Mouse (Mus musculus) lung, postnatal 10 days (tissue): ENCODE measurements at regions not wholly inside any gene's neighbourhood (a gene's known extent, or its start where the extent isn't known, plus 50 kb on each side); places are given as distances from the start of the nearest gene placed in this dataset.

Experiments used
- DNase-seq: peaks from one replicate; pipeline ENCODE4 v3.0.0; 2021

- no peak for DNase-seq
Measured at GRCm38 (mm10) chr2:46678366-46678765, 1561.2 kb upstream of the Zeb2 start.

- DNase-seq, result peak; percentile 9
Measured at GRCm38 (mm10) chr2:46669517-46670291, 1552.5 kb upstream of the Zeb2 start.

- DNase-seq, result no peak
Measured at GRCm38 (mm10) chr2:46666990-46667337, 1549.8 kb upstream of the Zeb2 start.

DNA sequence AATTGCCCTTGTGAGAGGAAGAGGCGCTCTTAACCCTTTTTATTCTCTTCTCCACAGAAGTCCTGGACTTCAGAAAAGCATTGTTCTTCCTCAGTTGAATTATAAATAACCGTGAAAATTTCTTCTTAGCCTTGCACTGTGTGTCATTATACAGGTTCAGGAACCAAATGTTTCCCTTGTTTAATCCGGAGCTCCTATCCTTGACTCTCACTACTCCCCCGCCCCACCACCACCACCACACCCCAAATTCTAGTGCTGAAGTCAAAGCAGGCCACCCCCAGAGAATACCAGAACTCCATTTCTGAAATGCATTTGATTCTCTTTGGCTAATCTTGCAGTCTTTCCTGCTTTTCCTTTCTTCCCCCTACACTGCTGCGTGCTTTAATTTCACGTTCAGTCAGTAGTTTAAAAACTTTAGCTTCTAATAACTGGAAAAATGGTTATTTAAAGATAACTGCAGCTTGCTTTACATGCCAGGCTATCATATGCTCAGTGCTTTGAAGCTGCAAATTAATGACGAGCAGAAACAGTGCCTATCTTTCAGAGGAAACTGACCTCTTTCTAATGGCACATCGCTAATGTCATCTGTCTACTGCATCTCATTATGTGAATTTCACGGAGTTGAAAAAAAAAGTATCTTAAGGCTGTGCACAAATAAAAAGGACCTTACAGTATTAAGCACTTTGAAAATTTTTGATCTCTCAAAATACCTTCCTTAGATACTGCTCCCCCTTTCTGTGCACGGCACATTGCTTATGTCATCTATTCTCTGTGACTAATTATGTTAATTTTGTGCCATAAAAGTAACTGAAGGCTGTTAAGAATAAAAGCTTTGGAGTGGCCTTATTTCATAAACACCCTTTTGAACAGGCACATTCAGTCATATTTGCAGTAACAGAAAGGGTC, 1549.1 kb upstream of the Zeb2 start:
- DNase-seq, result no peak

DNA sequence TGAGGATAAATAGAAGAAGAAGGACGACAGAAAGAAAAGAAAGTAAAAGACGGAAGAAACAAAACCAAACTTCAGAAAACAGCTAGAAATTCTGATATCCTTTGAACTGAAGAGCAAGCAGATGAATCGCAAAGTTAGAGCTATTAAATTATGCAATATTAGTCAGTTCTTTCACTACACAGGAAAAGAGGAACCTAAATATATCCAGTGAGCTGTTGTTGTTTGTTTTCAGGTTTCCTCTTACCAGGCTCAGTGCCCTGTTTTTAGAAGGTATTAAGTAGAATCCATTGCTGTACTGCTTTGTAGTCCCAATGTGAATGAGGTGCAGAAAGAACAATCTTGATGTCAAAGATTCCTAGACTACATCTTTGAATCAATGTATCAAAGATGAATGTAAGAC, 1544.7 kb upstream of the Zeb2 start:
- no peak for DNase-seq

GRCm38 (mm10) chr2:46660577-46660976, 1543.4 kb upstream of the Zeb2 start:
- DNase-seq, result no peak

DNA sequence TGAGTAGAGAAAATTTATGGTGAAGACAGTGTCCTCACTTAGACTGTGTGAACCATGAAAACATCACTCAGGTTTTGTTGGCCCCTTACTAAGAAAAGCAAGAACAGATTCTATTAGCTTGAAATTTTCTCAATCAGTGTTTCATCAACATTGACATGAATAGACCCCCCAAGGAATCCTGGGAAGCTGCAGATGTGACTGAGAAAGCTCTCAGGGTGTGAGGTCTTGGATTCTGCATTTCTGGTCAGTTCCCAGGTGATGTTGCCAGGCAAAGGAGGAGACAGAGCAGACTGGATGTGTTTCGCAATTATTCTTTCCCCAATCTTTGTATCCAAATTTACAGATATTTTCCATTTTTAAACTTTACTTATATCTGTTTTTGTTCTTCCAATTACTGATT, 1538.1 kb upstream of the Zeb2 start:
- DNase-seq, result no peak

DNA sequence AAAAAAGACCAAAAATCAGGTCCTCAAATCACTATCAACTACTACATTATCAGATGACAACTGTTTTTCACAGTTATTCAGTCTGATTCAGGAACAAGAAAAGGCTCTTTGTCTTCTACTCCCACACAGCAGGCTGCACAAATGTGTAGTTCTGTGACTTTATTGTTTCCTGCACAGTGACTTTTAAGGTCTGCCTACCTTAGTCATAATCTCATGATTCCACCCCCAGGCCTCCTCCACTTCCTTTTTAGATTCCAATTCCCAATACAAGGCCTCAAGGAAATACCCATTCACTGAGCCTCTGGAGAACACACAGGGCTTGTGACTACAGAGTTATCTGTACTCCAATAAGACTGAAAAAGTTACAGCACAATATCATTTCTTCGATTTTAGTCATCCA, 1535.4 kb upstream of the Zeb2 start:
- DNase-seq, result no peak

GRCm38 (mm10) chr2:46646366-46646765, 1529.2 kb upstream of the Zeb2 start:
- no peak for DNase-seq

- DNase-seq, result no peak
Measured at GRCm38 (mm10) chr2:46609217-46609616, 1492.0 kb upstream of the Zeb2 start.

GRCm38 (mm10) chr2:46581773-46582172, 1464.6 kb upstream of the Zeb2 start:
- DNase-seq, result peak; percentile 2

DNA sequence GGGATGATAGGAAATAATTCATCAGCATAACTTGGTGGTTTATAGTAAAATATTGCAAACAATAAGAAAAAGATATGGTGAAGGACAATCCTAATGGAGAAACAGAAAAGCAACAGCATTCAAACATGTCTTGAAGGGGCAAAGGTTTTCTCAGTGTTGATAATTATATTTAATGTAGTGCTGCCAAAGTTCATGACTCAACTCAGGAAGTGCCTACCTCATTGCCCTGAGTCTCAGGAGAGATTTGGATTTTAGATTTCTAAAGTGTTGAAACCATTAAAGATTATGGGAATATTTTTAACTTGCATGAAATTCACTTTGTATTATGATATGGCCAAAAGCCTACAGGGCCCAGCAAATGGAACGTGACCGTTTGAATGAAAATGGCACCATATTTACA, 1453.2 kb upstream of the Zeb2 start:
- DNase-seq, result no peak

DNA sequence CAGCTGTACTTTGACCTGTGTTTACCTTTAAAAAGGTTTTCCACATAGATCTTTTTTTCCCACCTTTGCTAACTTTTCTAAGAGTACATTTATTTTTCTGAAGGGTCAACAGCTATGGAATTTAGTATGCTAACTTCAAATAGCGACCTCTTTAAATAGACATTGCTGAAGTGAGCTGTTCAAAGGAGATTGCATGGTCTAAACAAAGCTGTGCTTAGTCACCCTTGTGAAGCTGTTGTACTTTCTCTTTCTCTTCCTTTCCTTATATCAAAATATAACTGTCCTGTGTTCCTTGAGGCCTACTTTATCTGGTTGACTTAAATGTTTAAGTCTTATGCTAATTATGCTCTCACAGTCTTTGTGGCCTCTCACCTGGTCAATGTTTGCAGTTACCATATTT, 1416.2 kb upstream of the Zeb2 start:
- no peak for DNase-seq

DNA sequence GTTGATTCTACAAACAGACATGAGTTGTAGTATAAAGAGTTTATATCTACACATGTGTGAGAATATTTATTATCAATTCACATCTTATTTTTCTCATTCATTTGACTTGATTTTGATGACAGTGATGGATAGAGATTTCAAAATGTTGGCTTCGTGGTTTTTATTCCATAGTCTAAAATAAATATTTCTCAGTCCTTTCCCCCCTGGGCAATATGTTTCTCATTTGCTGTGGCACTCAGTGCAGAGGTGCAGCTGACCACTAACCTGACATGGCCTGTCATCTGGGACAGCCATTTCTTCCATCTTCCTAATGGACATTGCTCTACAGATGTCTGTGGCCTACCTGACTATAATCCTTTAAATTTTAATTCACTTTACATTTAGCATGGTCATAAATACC, 1413.5 kb upstream of the Zeb2 start:
- DNase-seq, result no peak

- DNase-seq, result no peak
Measured at GRCm38 (mm10) chr2:46525223-46525622, 1408.0 kb upstream of the Zeb2 start.

DNA sequence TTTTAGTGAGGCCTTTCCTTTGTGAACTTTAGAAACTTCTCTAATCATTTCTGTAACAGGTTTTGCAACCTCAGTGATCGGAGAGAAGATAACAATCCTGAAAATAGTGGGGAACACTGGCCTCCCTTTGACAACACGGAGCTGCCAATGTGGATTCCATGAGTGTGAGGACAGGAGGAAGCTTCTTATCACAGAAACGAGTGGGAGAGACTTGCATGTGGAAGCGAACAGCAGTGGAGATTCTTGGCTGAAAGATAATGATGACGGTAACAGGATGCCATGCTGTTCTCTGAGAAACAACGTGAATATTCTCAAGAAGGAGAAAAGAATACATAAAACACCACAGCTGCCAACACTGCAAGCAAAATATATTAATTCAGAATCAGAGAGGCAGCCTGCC, 1407.4 kb upstream of the Zeb2 start:
- no peak for DNase-seq

DNA sequence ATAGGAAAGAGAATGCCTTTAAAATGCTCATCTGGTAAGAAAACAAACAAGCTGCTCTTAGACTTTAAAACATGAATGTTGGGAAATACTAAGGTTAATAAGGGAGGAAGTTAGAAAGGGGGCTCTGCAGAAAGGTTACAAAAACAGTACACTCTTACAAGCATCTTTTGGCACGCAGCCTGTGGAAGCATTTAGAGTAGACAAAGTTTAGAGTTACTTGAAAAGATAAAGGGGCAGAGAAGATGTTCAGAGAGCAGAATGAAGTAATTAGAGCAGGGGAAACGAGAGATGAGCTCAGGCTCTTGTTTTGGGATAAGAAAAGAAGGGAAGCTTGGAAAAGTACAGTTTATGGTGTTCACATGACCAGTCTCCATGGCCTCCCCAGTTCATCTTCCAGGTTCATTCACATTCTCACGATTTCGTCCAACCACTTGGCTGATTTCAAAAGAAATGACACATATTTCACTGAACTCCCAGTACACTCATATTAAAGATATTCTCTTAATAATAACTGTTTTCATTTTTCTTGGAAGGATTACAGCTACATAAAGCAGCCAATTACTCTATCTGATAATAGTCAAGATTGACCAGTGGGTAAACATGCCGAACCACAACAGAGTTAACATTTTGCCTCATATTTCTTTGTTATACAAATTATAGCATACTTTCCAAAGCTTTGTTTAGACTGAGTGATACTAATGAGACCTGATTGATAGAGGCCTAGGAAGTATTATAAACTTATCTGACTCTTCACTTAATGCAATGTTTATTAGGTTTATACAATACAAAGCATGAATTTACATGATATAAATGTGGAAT, 1404.2 kb upstream of the Zeb2 start:
- DNase-seq, result no peak

GRCm38 (mm10) chr2:46512237-46513028, 1395.2 kb upstream of the Zeb2 start:
- no peak for DNase-seq

GRCm38 (mm10) chr2:46506951-46507350, 1389.8 kb upstream of the Zeb2 start:
- DNase-seq, result no peak

GRCm38 (mm10) chr2:46503074-46503473, 1385.9 kb upstream of the Zeb2 start:
- DNase-seq, result peak; percentile 19

GRCm38 (mm10) chr2:46492299-46492698, 1375.1 kb upstream of the Zeb2 start:
- DNase-seq, result no peak

DNA sequence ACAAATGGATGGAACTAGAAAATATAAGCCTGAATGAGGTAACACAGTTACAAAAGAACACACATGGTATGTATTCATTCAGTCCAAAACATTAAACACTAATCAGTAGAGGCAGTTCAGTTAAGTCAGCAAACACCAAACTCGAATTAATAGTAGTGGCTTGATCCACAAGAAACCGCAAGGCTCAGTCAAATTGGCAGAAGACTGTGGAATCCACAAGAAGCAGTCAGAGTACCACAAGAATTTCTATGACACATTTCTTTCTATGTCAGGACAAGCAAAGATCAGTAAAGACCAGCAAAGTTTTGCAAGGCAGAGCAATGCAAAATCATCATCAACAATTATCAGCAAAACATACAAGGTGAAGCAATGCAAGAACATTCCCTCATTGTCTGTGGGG, 1373.9 kb upstream of the Zeb2 start:
- no peak for DNase-seq
